Mouse (Mus musculus) kidney, adult 8-10 months (tissue): ENCODE data around the gene Emc10.

Experiments
- DNase-seq, 2 experiments: peaks; one replicate each; pipeline ENCODE4 v3.0.0; 2022

The Emc10 gene

GRCm38 (mm10) chr7:44525126-44525832, 28.9 kb upstream of the Emc10 start:
- DNase-seq = peak; percentile 90 to 92

GRCm38 (mm10) chr7:44524502-44524901, 28.2 kb upstream of the Emc10 start, which contains the start of gene Mybpc2:
TSS of gene Mybpc2 (minus strand) at chr7:44524656.
- DNase-seq = peak; percentile 34 to 41

GRCm38 (mm10) chr7:44523056-44523455, 26.7 kb upstream of the Emc10 start:
- DNase-seq = no peak

- DNase-seq = peak in 1 of 2 experiments; percentile 65
Measured at GRCm38 (mm10) chr7:44521710-44522109, 25.4 kb upstream of the Emc10 start.

- no peak for DNase-seq
Measured at GRCm38 (mm10) chr7:44520990-44521389, 24.7 kb upstream of the Emc10 start.

GRCm38 (mm10) chr7:44519240-44519913, 23.0 kb upstream of the Emc10 start:
- no peak for DNase-seq

- DNase-seq = no peak
Measured at GRCm38 (mm10) chr7:44507491-44507890, 11.2 kb upstream of the Emc10 start.

GRCm38 (mm10) chr7:44501563-44502115, 5.3 kb upstream of the Emc10 start:
- peak; percentile 31 to 65 for DNase-seq

GRCm38 (mm10) chr7:44500046-44500445, 3.7 kb upstream of the Emc10 start:
- DNase-seq = no peak

GRCm38 (mm10) chr7:44498922-44499321, 2.6 kb upstream of the Emc10 start:
- DNase-seq = no peak

GRCm38 (mm10) chr7:44497361-44498055, 1.2 kb upstream of the Emc10 start:
- no peak for DNase-seq

- DNase-seq = no peak
Measured at GRCm38 (mm10) chr7:44496771-44497109, 411 bp upstream of the Emc10 start.

GRCm38 (mm10) chr7:44495086-44495485, 1.2 kb downstream of the Emc10 start:
- DNase-seq = no peak

GRCm38 (mm10) chr7:44494681-44495080, 1.6 kb downstream of the Emc10 start:
- no peak for DNase-seq

GRCm38 (mm10) chr7:44492166-44492826, 4.0 kb downstream of the Emc10 start:
- DNase-seq = no peak

GRCm38 (mm10) chr7:44491391-44491790, 4.9 kb downstream of the Emc10 start:
- DNase-seq = no peak

GRCm38 (mm10) chr7:44490281-44490680, 6.0 kb downstream of the Emc10 start:
- DNase-seq = no peak

- DNase-seq = no peak
Measured at GRCm38 (mm10) chr7:44488545-44488944, 7.8 kb downstream of the Emc10 start.

- no peak for DNase-seq
Measured at GRCm38 (mm10) chr7:44487936-44488335, 8.4 kb downstream of the Emc10 start.

- DNase-seq = no peak
Measured at GRCm38 (mm10) chr7:44486927-44487575, 9.3 kb downstream of the Emc10 start.

GRCm38 (mm10) chr7:44485572-44486195, 10.6 kb downstream of the Emc10 start:
- no peak for DNase-seq
